In genomic region chr11:51809632-51810224, GRCm38 (mm10) we compare ENCODE assay signal across 10 mouse cellular contexts. TPM values are rescaled to one million over a fixed set of nuclear protein-coding genes. Genes with fewer than 3 reads are reported as not detected.
A peak's percentile ranks its signal among the peaks of the same experiment; 100 is the strongest.
DNase-seq lines count a peak whose midpoint lies in the region; ATAC-seq lines count a peak whose summit lies in the region.
"Had no signal": no experiment of that assay in that cellular context is flagged by ENCODE, and none has a peak within 500 bp of the region (broad histone marks: within the 10 kb centered on the region; RNA-seq: fewer than 3 reads in every experiment).

No protein-coding gene starts in this region.

- H3K4me2 ChIP-seq in forebrain, embryonic 14.5 days (ENCODE audit: low read length) = no peak overlapping the region
- H3K4me2 ChIP-seq in forebrain, embryonic 11.5 days (ENCODE audit: low read depth, low read length, severe bottlenecking) = no peak overlapping the region
- H3K4me2 ChIP-seq in midbrain, embryonic 11.5 days = no peak overlapping the region
- H3K4me2 ChIP-seq in embryonic facial prominence, embryonic 14.5 days (ENCODE audit: low read depth, low read length) = no peak overlapping the region
- H3K4me2 ChIP-seq: heart, embryonic 13.5 days had no signal

- peak; percentile 59 for DNase-seq in forebrain, embryonic 14.5 days (ENCODE audit: low spot score)
- DNase-seq in forebrain, embryonic 11.5 days (ENCODE audit: low spot score) = no peak
- peak; percentile 85 for DNase-seq in midbrain, embryonic 11.5 days (ENCODE audit: low spot score, missing footprints)
- DNase-seq in midbrain, embryonic 10.5 days (ENCODE audit: low spot score) = no peak
- peak; percentile 32 for DNase-seq in embryonic facial prominence, embryonic 14.5 days (ENCODE audit: low spot score)
- peak; percentile 32 for DNase-seq in mesoderm, embryonic 11.5 days (ENCODE audit: low read depth, low spot score)
- no peak for DNase-seq in gastrocnemius, postnatal 25 days
- no peak for DNase-seq in left cerebral cortex, postnatal 36 days (ENCODE audit: low spot score in 2 of 2)

- no peak overlapping the region for H3K9ac ChIP-seq in forebrain, embryonic 14.5 days (ENCODE audit: low read length)
- no peak overlapping the region for H3K9ac ChIP-seq in forebrain, embryonic 11.5 days (ENCODE audit: low read length)
- H3K9ac ChIP-seq in midbrain, embryonic 11.5 days (ENCODE audit: low read length) = no peak overlapping the region
- no peak overlapping the region for H3K9ac ChIP-seq in embryonic facial prominence, embryonic 14.5 days (ENCODE audit: low read depth, low read length)
- H3K9ac ChIP-seq: heart, embryonic 13.5 days had no signal

- no peaks in the 10 kb centered on the region for H3K36me3 ChIP-seq in forebrain, embryonic 14.5 days (ENCODE audit: control insufficient read depth, insufficient read depth, low read length)
- H3K36me3 ChIP-seq in forebrain, embryonic 11.5 days (ENCODE audit: control insufficient read depth, insufficient read depth, low read length) = no peaks in the 10 kb centered on the region
- H3K36me3 ChIP-seq in midbrain, embryonic 11.5 days (ENCODE audit: control insufficient read depth, insufficient read depth, low read length) = no peaks in the 10 kb centered on the region
- H3K36me3 ChIP-seq in midbrain, embryonic 10.5 days = no peaks in the 10 kb centered on the region
- 0 out of 2 replicates have a peak, but pooled peaks cover 11% of the 10 kb centered on the region for H3K36me3 ChIP-seq in embryonic facial prominence, embryonic 14.5 days (ENCODE audit: control insufficient read depth, insufficient read depth, low read length)
- H3K36me3 ChIP-seq: heart, embryonic 13.5 days had no signal

- H3K4me3 ChIP-seq in forebrain, embryonic 14.5 days (ENCODE audit: low read depth, low read length) = no peak overlapping the region
- H3K4me3 ChIP-seq in forebrain, embryonic 11.5 days (ENCODE audit: low read depth, low read length) = no peak overlapping the region
- H3K4me3 ChIP-seq in midbrain, embryonic 11.5 days (ENCODE audit: low read depth, low read length) = no peak overlapping the region
- no peak overlapping the region for H3K4me3 ChIP-seq in midbrain, embryonic 10.5 days
- H3K4me3 ChIP-seq in embryonic facial prominence, embryonic 14.5 days (ENCODE audit: low read depth, low read length) = no peak overlapping the region
- H3K4me3 ChIP-seq: heart, embryonic 13.5 days; megakaryocyte, embryonic 14.5 days had no signal

- WGBS in forebrain, embryonic 14.5 days = 60% methylated on average over 6 of the region's 6 CpGs
- 66% methylated on average over 6 of the region's 6 CpGs for WGBS in forebrain, embryonic 11.5 days
- WGBS in midbrain, embryonic 11.5 days = 62% methylated on average over 6 of the region's 6 CpGs
- 68% methylated on average over 6 of the region's 6 CpGs for WGBS in midbrain, embryonic 10.5 days
- WGBS in embryonic facial prominence, embryonic 14.5 days = 60% methylated on average over 6 of the region's 6 CpGs

- H3K27ac ChIP-seq in forebrain, embryonic 14.5 days (ENCODE audit: low read depth, low read length) = no peak overlapping the region
- H3K27ac ChIP-seq in forebrain, embryonic 11.5 days (ENCODE audit: low read depth, low read length) = no peak overlapping the region
- no peak overlapping the region for H3K27ac ChIP-seq in midbrain, embryonic 11.5 days (ENCODE audit: low read depth, low read length)
- no peak overlapping the region for H3K27ac ChIP-seq in midbrain, embryonic 10.5 days (replicated peaks)
- no peak overlapping the region for H3K27ac ChIP-seq in embryonic facial prominence, embryonic 14.5 days (replicated peaks; ENCODE audit: low read depth, low read length)
- H3K27ac ChIP-seq: heart, embryonic 13.5 days had no signal

- no peaks in the 10 kb centered on the region for H3K9me3 ChIP-seq in forebrain, embryonic 14.5 days (replicated peaks; ENCODE audit: control insufficient read depth, low read length)
- H3K9me3 ChIP-seq in forebrain, embryonic 11.5 days (ENCODE audit: control insufficient read depth, low read length) = no peaks in the 10 kb centered on the region; the same call in 1 of the 2 replicates
- H3K9me3 ChIP-seq in midbrain, embryonic 11.5 days (ENCODE audit: control insufficient read depth, low read length) = no peaks in the 10 kb centered on the region; the same call in 1 of the 2 replicates
- H3K9me3 ChIP-seq in midbrain, embryonic 10.5 days (replicated peaks) = no peaks in the 10 kb centered on the region
- no peaks in the 10 kb centered on the region for H3K9me3 ChIP-seq in embryonic facial prominence, embryonic 14.5 days (ENCODE audit: control insufficient read depth, low read length)
- H3K9me3 ChIP-seq: heart, embryonic 13.5 days; megakaryocyte, embryonic 14.5 days had no signal

- no peaks in the 10 kb centered on the region for H3K27me3 ChIP-seq in forebrain, embryonic 14.5 days (replicated peaks; ENCODE audit: control insufficient read depth, insufficient read depth, low read length)
- no peaks in the 10 kb centered on the region for H3K27me3 ChIP-seq in forebrain, embryonic 11.5 days (ENCODE audit: control insufficient read depth, insufficient read depth, low read length)
- H3K27me3 ChIP-seq in midbrain, embryonic 11.5 days (ENCODE audit: control insufficient read depth, insufficient read depth, low read length) = no peaks in the 10 kb centered on the region
- no peaks in the 10 kb centered on the region for H3K27me3 ChIP-seq in midbrain, embryonic 10.5 days (ENCODE audit: low read depth, poor library complexity, severe bottlenecking)
- no peaks in the 10 kb centered on the region for H3K27me3 ChIP-seq in embryonic facial prominence, embryonic 14.5 days (replicated peaks; ENCODE audit: control insufficient read depth, insufficient read depth, low read length)
- H3K27me3 ChIP-seq: heart, embryonic 13.5 days; megakaryocyte, embryonic 14.5 days had no signal

- intact Hi-C loops in left cerebral cortex, postnatal 36 days (cut with DNase I) = loop anchor here (10.0 kb wide), 1 partner anchor 315 kb away; no protein-coding TSS in a partner anchor

- H3K4me1 ChIP-seq in forebrain, embryonic 14.5 days (ENCODE audit: control insufficient read depth, insufficient read depth, low read length) = 0 out of 2 replicates have a peak, but pooled peaks cover 3% of the 10 kb centered on the region
- H3K4me1 ChIP-seq in forebrain, embryonic 11.5 days (replicated peaks; ENCODE audit: control insufficient read depth, insufficient read depth, low read length) = no peaks in the 10 kb centered on the region; the same call in 1 of the 2 replicates
- H3K4me1 ChIP-seq in midbrain, embryonic 11.5 days (ENCODE audit: control insufficient read depth, insufficient read depth, low read length) = no peaks in the 10 kb centered on the region
- H3K4me1 ChIP-seq in midbrain, embryonic 10.5 days = peaks cover 7% of the 10 kb centered on the region
- no peaks in the 10 kb centered on the region for H3K4me1 ChIP-seq in embryonic facial prominence, embryonic 14.5 days (ENCODE audit: control insufficient read depth, insufficient read depth, low read length)

- no peak for ATAC-seq in forebrain, embryonic 14.5 days
- no peak for ATAC-seq in forebrain, embryonic 11.5 days (replicated peaks; ENCODE audit: low FRiP score)
- no peak for ATAC-seq in midbrain, embryonic 11.5 days (ENCODE audit: low FRiP score)
- no peak for ATAC-seq in embryonic facial prominence, embryonic 14.5 days (ENCODE audit: low read depth)

RNA-seq across cellular contexts. Expression of gene Sar1b, which starts 46.2 kb away (rescaled TPM):
- polyA plus RNA-seq in forebrain, embryonic 14.5 days (2014; fragmentation: Nextera tagmentation; extraction: Ambion mirVana) = 179 and 184 TPM in 2 replicates
- polyA plus RNA-seq in forebrain, embryonic 11.5 days (2014; fragmentation: Nextera tagmentation; extraction: Ambion mirVana) = 113 and 116 TPM in 2 replicates
- 128 and 141 TPM in 2 replicates for polyA plus RNA-seq in midbrain, embryonic 11.5 days (2014; fragmentation: Nextera tagmentation; extraction: Ambion mirVana)
- polyA plus RNA-seq in midbrain, embryonic 10.5 days (2016; fragmentation: Nextera tagmentation; extraction: Ambion mirVana) = 124 and 125 TPM in 2 replicates
- 112 and 113 TPM in 2 replicates for polyA plus RNA-seq in embryonic facial prominence, embryonic 14.5 days (2014; fragmentation: Nextera tagmentation; extraction: Ambion mirVana)
- total RNA-seq in gastrocnemius, postnatal 25 days (2021) = 100 to 1,000 TPM; 372 to 421 TPM
- 10 to 100 TPM; 63.1 to 65.0 TPM for total RNA-seq in left cerebral cortex, postnatal 36 days (2021)

RNA-seq across cellular contexts. Expression of gene Sec24a, which starts 46.3 kb away (rescaled TPM):
- polyA plus RNA-seq in forebrain, embryonic 14.5 days (2014; fragmentation: Nextera tagmentation; extraction: Ambion mirVana) = 7.5 and 11.6 TPM in 2 replicates
- 15.2 and 18.5 TPM in 2 replicates for polyA plus RNA-seq in forebrain, embryonic 11.5 days (2014; fragmentation: Nextera tagmentation; extraction: Ambion mirVana)
- polyA plus RNA-seq in midbrain, embryonic 11.5 days (2014; fragmentation: Nextera tagmentation; extraction: Ambion mirVana) = 13.0 and 14.5 TPM in 2 replicates
- polyA plus RNA-seq in midbrain, embryonic 10.5 days (2016; fragmentation: Nextera tagmentation; extraction: Ambion mirVana) = 12.9 and 14.8 TPM in 2 replicates
- 17.1 and 17.7 TPM in 2 replicates for polyA plus RNA-seq in embryonic facial prominence, embryonic 14.5 days (2014; fragmentation: Nextera tagmentation; extraction: Ambion mirVana)
- total RNA-seq in gastrocnemius, postnatal 25 days (2021) = 10 to 100 TPM; 33.2 to 33.3 TPM
- 10 to 100 TPM; 16.7 to 19.4 TPM for total RNA-seq in left cerebral cortex, postnatal 36 days (2021)

RNA-seq across cellular contexts. Expression of gene Jade2, which starts 47.7 kb away (rescaled TPM):
- 0.20 and 0.23 TPM in 2 replicates for polyA plus RNA-seq in forebrain, embryonic 14.5 days (2014; fragmentation: Nextera tagmentation; extraction: Ambion mirVana)
- 0.29 and 0.55 TPM in 2 replicates for polyA plus RNA-seq in forebrain, embryonic 11.5 days (2014; fragmentation: Nextera tagmentation; extraction: Ambion mirVana)
- polyA plus RNA-seq in midbrain, embryonic 11.5 days (2014; fragmentation: Nextera tagmentation; extraction: Ambion mirVana) = 0.20 and 0.22 TPM in 2 replicates
- polyA plus RNA-seq in midbrain, embryonic 10.5 days (2016; fragmentation: Nextera tagmentation; extraction: Ambion mirVana) = 0.41 and 0.47 TPM in 2 replicates
- 1.1 and 1.4 TPM in 2 replicates for polyA plus RNA-seq in embryonic facial prominence, embryonic 14.5 days (2014; fragmentation: Nextera tagmentation; extraction: Ambion mirVana)
- 1 to 10 TPM; 2.3 to 3.5 TPM for total RNA-seq in gastrocnemius, postnatal 25 days (2021)
- total RNA-seq in left cerebral cortex, postnatal 36 days (2021) = 10 to 100 TPM; 34.0 to 39.7 TPM

Comparison
In these comparisons a context has a peak if more than half of its experiments do, and no peak if none do; other contexts are left out.
1. DNase-seq: peak in forebrain, embryonic 14.5 days (single experiment), midbrain, embryonic 11.5 days (single experiment), embryonic facial prominence, embryonic 14.5 days (single experiment) and mesoderm, embryonic 11.5 days (single experiment); none in forebrain, embryonic 11.5 days (single experiment), midbrain, embryonic 10.5 days (single experiment), gastrocnemius, postnatal 25 days (single experiment) and left cerebral cortex, postnatal 36 days (0 of 2).